Mouse (Mus musculus): ENCODE results near the gene 1700123O20Rik. TPM values are rescaled to one million over a fixed set of nuclear protein-coding genes. Genes with fewer than 3 reads are reported as not detected.

1700123O20Rik gene
- 52.1 and 110 TPM in 2 replicates for polyA plus RNA-seq (2012; rRNA removed; ENCODE audit: low replicate concordance)

GRCm38 (mm10) chr14:54686063-54686521 lies at the start of gene 1700123O20Rik:
Gene 1700123O20Rik (plus strand): TSS chr14:54686216.

GRCm38 (mm10) chr14:54640946-54641304 lies 45.1 kb upstream of the 1700123O20Rik start, which contains the start of gene Gm17606:
Gene Gm17606 (plus strand): TSS chr14:54640952.

GRCm38 (mm10) chr14:54641305-54641969 lies 44.6 kb upstream of the 1700123O20Rik start, which contains the start of gene Cdh24:
Gene Cdh24 (minus strand): TSS chr14:54641364.

GRCm38 (mm10) chr14:54686522-54687143 lies 617 bp downstream of the 1700123O20Rik start, which contains the start of gene Acin1:
Gene Acin1 (minus strand): TSS chr14:54686931.

GRCm38 (mm10) chr14:54698733-54699132 lies 12.7 kb downstream of the 1700123O20Rik start, which contains the start of gene Gm29776:
Gene Gm29776 (minus strand): TSS chr14:54698833.

GRCm38 (mm10) chr14:54712074-54712473 lies 26.1 kb downstream of the 1700123O20Rik start, which contains the start of gene Cebpe:
Gene Cebpe (minus strand): TSS chr14:54712174.

Other genes starting within 250 kb of the 1700123O20Rik start
- gene Lrp10, start 222.1 kb upstream of the 1700123O20Rik start, polyA plus RNA-seq (2012; rRNA removed; ENCODE audit: low replicate concordance) = 161 and 252 TPM in 2 replicates
- gene Rem2, start 210.1 kb upstream of the 1700123O20Rik start, polyA plus RNA-seq (2012; rRNA removed; ENCODE audit: low replicate concordance) = 0.49 and 0.55 TPM in 2 replicates
- gene Prmt5, start 168.7 kb upstream of the 1700123O20Rik start, polyA plus RNA-seq (2012; rRNA removed; ENCODE audit: low replicate concordance) = 27.1 and 42.3 TPM in 2 replicates
- 9.0 and 11.4 TPM in 2 replicates for gene Haus4, start 131.6 kb upstream of the 1700123O20Rik start, polyA plus RNA-seq (2012; rRNA removed; ENCODE audit: low replicate concordance)
- 18.0 and 23.6 TPM in 2 replicates for gene Ajuba, start 108.7 kb upstream of the 1700123O20Rik start, polyA plus RNA-seq (2012; rRNA removed; ENCODE audit: low replicate concordance)
- gene 4931414P19Rik, start 80.2 kb upstream of the 1700123O20Rik start, polyA plus RNA-seq (2012; rRNA removed; ENCODE audit: low replicate concordance) = 3.0 and 8.9 TPM in 2 replicates
- gene Psmb5, start 68.2 kb upstream of the 1700123O20Rik start, polyA plus RNA-seq (2012; rRNA removed; ENCODE audit: low replicate concordance) = 175 and 188 TPM in 2 replicates
- 0.19 TPM in 1 of 2 replicates, not detected in the other for gene Psmb11, start 64.8 kb upstream of the 1700123O20Rik start, polyA plus RNA-seq (2012; rRNA removed; ENCODE audit: low replicate concordance)
- gene Gm17606, start 45.3 kb upstream of the 1700123O20Rik start, polyA plus RNA-seq (2012; rRNA removed; ENCODE audit: low replicate concordance) = not detected in 2 replicates
- 4.4 and 7.5 TPM in 2 replicates for gene Cdh24, start 44.9 kb upstream of the 1700123O20Rik start, polyA plus RNA-seq (2012; rRNA removed; ENCODE audit: low replicate concordance)
- 122 and 125 TPM in 2 replicates for gene Acin1, start 715 bp downstream of the 1700123O20Rik start, polyA plus RNA-seq (2012; rRNA removed; ENCODE audit: low replicate concordance)
- gene Gm29776, start 12.6 kb downstream of the 1700123O20Rik start, polyA plus RNA-seq (2012; rRNA removed; ENCODE audit: low replicate concordance) = 0.06 and 0.12 TPM in 2 replicates
- 2.1 and 3.1 TPM in 2 replicates for gene Cebpe, start 26.0 kb downstream of the 1700123O20Rik start, polyA plus RNA-seq (2012; rRNA removed; ENCODE audit: low replicate concordance)
- gene Slc7a8, start 95.7 kb downstream of the 1700123O20Rik start, polyA plus RNA-seq (2012; rRNA removed; ENCODE audit: low replicate concordance) = 11.6 and 16.1 TPM in 2 replicates
- gene Rnf212b, start 127.9 kb downstream of the 1700123O20Rik start, polyA plus RNA-seq (2012; rRNA removed; ENCODE audit: low replicate concordance) = 0.29 TPM in 1 of 2 replicates, not detected in the other
- 3.5 and 9.6 TPM in 2 replicates for gene Homez, start 184.7 kb downstream of the 1700123O20Rik start, polyA plus RNA-seq (2012; rRNA removed; ENCODE audit: low replicate concordance)
- gene Ppp1r3e, start 191.3 kb downstream of the 1700123O20Rik start, polyA plus RNA-seq (2012; rRNA removed; ENCODE audit: low replicate concordance) = 17.4 and 39.2 TPM in 2 replicates
- gene Bcl2l2, start 197.2 kb downstream of the 1700123O20Rik start, polyA plus RNA-seq (2012; rRNA removed; ENCODE audit: low replicate concordance) = 42.9 and 50.7 TPM in 2 replicates
- gene Gm20521, start 197.2 kb downstream of the 1700123O20Rik start, polyA plus RNA-seq (2012; rRNA removed; ENCODE audit: low replicate concordance) = 24.7 TPM in 1 of 2 replicates, not detected in the other
- gene Pabpn1, start 206.3 kb downstream of the 1700123O20Rik start, polyA plus RNA-seq (2012; rRNA removed; ENCODE audit: low replicate concordance) = 73.7 and 152 TPM in 2 replicates
- 75.6 and 107 TPM in 2 replicates for gene Slc22a17, start 226.9 kb downstream of the 1700123O20Rik start, polyA plus RNA-seq (2012; rRNA removed; ENCODE audit: low replicate concordance)
- gene Efs, start 239.9 kb downstream of the 1700123O20Rik start, polyA plus RNA-seq (2012; rRNA removed; ENCODE audit: low replicate concordance) = 38.0 and 58.4 TPM in 2 replicates
- not detected in 2 replicates for gene Il25, start 246.5 kb downstream of the 1700123O20Rik start, polyA plus RNA-seq (2012; rRNA removed; ENCODE audit: low replicate concordance)

Data from mammary gland, adult 2 months (tissue).